Mouse (Mus musculus) neutrophil, adult 5-6 weeks (primary cell): ENCODE measurements around the gene Duox2. TPM values are rescaled to one million over a fixed set of nuclear protein-coding genes. Genes with fewer than 3 reads are reported as not detected.
"Not testable (repeated sequence)": the region's sequence is repeated elsewhere in the genome, so short reads cannot be mapped to it uniquely, and the experiment has no call there.

Source experiments
- ATAC-seq: fragments of 151-379, 151-347 bp; 2 replicates; pipeline ENCODE4 v1.8.0; 2017; ENCODE audit warnings: mild to moderate bottlenecking, moderate TSS enrichment; ENCODE audit not compliant: insufficient number of reproducible peaks, poor library complexity, low FRiP score, severe bottlenecking; ENCODE audit errors: extremely low read depth
- total RNA-seq: library from RNA; stranded (forward); fragments of 200-1000 nt; gene quantifications from 2 replicates; pipeline ENCODE4 v1.2.3, GENCODE M21; 2017

The Duox2 gene
- total RNA-seq = not detected in 2 replicates

DNA sequence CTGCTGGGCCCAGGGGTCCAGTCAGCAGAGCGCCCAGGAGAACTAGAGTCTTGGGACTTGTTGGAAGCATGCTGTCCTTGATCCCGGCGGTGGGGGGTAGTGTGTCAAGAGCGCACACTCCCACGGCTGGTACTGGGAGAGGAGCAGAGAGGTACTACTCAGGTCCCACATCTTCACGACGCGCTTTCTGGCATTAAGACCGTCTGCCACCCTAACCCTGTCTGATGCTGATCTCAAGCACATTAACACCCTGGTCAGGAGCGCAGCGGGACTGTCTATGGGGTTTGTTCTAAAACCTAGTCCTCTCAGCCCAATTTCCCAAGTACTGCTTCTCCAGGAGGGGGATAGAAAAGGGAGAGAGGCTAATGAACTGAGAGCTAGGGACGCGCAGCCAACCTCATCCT is at the start of gene Duox2:
Duox2 (minus strand) TSS at position 354 of the 404 bp plus-strand sequence.
- no peak for ATAC-seq

DNA sequence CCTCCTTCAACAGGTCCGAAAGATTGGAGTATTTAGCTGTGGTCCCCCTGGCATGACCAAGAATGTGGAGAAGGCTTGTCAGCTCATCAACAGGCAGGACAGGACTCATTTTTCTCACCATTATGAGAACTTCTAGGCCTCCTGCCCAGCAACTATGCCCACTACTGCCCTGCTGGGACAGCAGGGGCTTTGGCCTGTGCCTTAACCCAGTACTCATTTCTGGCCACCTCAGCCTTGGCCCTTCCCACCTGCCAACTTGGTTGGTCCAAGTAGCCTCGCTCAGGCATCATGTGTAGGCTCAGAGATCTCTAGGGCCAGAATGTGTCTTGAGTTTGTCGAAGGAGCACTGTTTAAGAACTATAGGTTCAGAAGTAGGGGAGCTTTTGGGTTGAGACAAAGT is 49.0 kb upstream of the Duox2 start:
- ATAC-seq = no peak

GRCm38 (mm10) chr2:122346164-122346563 is 47.9 kb upstream of the Duox2 start:
- ATAC-seq = not testable (repeated sequence)

GRCm38 (mm10) chr2:122345106-122345893 is 47.1 kb upstream of the Duox2 start:
- no peak for ATAC-seq

- no peak for ATAC-seq
Measured at GRCm38 (mm10) chr2:122337291-122337690, 39.0 kb upstream of the Duox2 start.

DNA sequence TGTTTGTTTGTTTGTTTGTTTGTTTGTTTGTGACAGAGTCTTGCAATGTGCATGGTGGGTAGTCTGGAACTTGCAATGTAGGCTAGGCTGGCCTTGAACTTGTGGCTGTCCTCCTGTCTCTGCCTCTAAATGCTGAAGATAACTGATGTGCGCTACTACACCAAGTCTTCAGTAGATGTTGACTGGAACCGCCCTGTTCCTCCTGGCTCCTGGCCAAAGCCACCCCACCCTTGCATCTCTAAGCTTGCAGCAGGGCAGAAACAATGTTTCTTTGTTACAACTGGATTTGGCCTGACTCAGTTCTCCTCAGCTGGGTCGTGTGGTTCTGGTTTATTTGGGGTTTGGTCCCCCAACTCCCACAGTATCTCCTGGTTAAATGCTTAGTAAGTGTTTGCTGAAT is 35.9 kb upstream of the Duox2 start:
- no peak for ATAC-seq

- ATAC-seq = no peak
Measured at GRCm38 (mm10) chr2:122332222-122332621, 34.0 kb upstream of the Duox2 start.

- ATAC-seq = not testable (repeated sequence)
Measured at GRCm38 (mm10) chr2:122330317-122330716, 32.1 kb upstream of the Duox2 start.

DNA sequence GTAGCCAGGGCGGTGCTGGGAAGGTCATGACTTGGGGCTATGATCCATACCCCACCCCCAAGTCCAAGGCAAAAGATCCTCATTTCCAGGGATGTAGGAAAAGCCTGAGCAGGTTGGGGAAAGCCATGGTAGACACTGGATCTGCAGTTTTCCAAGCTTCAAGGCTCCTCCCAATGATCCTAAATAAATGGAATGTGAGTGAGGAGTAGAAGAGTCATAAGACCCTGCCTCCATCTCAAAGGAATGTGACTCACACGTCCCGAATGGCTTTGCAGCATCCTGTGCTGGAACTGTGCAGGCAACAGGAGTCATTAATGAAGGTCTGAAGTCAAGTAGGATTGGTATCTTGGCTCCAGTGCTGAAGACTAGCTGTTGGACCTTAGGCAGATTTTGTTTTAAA is 29.7 kb upstream of the Duox2 start:
- ATAC-seq = no peak

DNA sequence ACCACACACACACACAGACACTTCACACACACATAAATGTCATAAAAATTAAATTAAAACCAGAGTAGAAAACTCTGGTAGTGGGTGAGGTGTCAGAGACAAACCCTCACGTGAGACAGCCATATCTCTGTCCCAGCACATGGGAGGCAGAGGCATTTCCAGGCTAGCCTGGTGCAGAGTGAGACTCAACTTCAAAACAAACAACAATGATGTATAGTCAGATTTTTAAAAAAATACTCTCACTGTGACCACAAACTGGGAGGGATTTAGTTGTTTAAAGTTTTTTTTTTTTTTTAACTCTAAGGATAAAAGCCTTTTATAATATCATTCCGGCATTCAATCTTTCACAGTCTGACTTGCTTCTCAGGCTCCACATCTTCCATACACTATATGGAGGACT is 27.1 kb upstream of the Duox2 start:
- no peak for ATAC-seq

DNA sequence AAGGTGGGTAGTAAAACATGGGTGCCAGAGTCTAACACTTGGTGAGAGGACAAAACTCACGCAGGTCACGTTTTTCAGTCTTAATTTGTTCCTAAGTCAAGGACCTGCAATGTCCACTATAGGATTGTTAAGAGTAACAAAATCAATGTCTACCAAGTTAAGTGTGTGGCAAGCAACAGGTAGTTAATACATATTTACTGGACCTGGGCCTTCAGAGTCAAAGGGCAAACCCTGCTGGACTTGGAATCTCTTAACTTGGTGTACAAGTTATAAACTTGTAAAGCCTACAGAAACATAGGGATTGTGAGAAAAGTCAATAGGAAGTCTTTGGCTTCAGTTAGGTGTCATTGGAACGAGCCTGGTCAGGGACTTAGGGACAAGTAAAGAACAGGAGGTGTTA is 26.3 kb upstream of the Duox2 start:
- ATAC-seq = no peak

- ATAC-seq = no peak
Measured at GRCm38 (mm10) chr2:122323960-122324359, 25.7 kb upstream of the Duox2 start.

- ATAC-seq = no peak
Measured at GRCm38 (mm10) chr2:122317384-122317783, 19.1 kb upstream of the Duox2 start.

GRCm38 (mm10) chr2:122315372-122315771 is 17.1 kb upstream of the Duox2 start, which contains the start of gene Duox1:
Gene Duox1, plus strand, starts transcription at chr2:122315672.
- no peak for ATAC-seq

DNA sequence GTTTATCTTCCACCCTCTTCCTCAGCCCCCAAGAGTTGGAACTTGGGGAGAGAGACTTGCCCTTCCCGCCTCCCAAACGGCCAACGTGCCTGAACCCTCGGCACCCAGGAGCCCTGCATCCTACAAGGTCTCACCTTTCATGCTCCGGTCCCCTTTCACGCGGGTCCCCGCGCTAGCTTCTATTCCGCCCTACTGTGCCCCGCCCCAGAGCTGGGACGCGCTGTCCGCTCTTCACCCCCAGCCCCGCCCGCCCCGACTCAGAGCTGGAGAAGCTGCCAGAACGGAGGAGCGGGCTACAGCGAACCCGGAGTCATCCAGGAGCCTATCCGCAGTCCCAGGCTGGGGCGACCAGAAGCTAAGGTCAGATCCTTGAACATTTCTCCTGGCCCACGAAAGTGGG is 15.3 kb upstream of the Duox2 start, which contains the start of gene Duoxa1:
Duoxa1 (minus strand) TSS at position 195 of the 400 bp plus-strand sequence.
- ATAC-seq = no peak

GRCm38 (mm10) chr2:122312722-122313417 is 14.6 kb upstream of the Duox2 start:
- peak; percentile 40; the same call in 1 of the 2 replicates for ATAC-seq

- ATAC-seq = no peak
Measured at GRCm38 (mm10) chr2:122311561-122311960, 13.3 kb upstream of the Duox2 start.

DNA sequence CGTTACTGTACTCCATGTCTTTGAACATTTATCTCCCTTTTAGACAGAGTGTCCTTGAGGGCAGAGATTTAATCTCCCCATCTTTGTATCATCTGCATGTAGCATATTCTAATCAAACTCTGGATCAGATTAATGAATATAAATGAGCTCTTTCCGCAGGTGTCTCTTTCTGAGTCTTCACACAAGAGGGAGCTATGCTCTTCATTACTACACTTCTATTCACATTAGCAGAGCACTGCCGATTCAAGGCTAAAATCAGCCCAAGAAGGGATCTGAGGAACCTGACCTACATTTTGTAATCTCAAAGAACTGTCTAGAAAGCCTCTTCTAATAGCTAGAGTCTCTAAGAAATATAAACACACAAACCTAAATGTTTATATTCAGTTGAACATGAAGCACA is 11.4 kb upstream of the Duox2 start:
- no peak for ATAC-seq

GRCm38 (mm10) chr2:122306184-122306583 is 7.9 kb upstream of the Duox2 start:
- ATAC-seq = no peak
